Mouse (Mus musculus) megakaryocyte, embryonic 14.5 days (primary cell): ENCODE measurements around the gene Gm7168. TPM values are rescaled to one million over a fixed set of nuclear protein-coding genes. Genes with fewer than 3 reads are reported as not detected.
"Not testable (repeated sequence)": the region's sequence is repeated elsewhere in the genome, so short reads cannot be mapped to it uniquely, and the experiment has no call there.

Source experiments
- H3K27me3 ChIP-seq: replicated peaks from 2 replicates; pipeline ENCODE3; 2012; ENCODE audit warnings: inconsistent platforms
- H3K36me3 ChIP-seq: replicated peaks from 2 replicates; pipeline ENCODE3; 2012; ENCODE audit warnings: low read length, inconsistent platforms, mixed read lengths
- H3K4me1 ChIP-seq: 2 replicates; pipeline ENCODE4 v1.6.1; 2012; ENCODE audit warnings: inconsistent platforms
- H3K4me3 ChIP-seq: replicated peaks from 2 replicates; pipeline ENCODE3; 2012; ENCODE audit warnings: moderate library complexity, mild to moderate bottlenecking, inconsistent platforms
- H3K9me3 ChIP-seq: 2 replicates; pipeline ENCODE4 v1.6.1; 2012; ENCODE audit warnings: inconsistent platforms
- FLI1 ChIP-seq: IDR thresholded peaks from 2 replicates; pipeline ENCODE4 v1.6.1; 2012; ENCODE audit warnings: low read length, inconsistent platforms, mixed read lengths
- GATA1 ChIP-seq: IDR thresholded peaks from 3 replicates; pipeline ENCODE4 v1.6.1; 2012; ENCODE audit warnings: mixed read lengths, low read length, inconsistent platforms, borderline replicate concordance
- polyA plus RNA-seq: library from polyadenylated mRNA; stranded (reverse); fragments of >175 nt; gene quantifications from 2 replicates; pipeline ENCODE4 v1.2.3, GENCODE M21; 2012; ENCODE audit warnings: low replicate concordance; ENCODE audit not compliant: insufficient read depth

Gm7168 gene
- polyA plus RNA-seq, 1 experiment: not detected

- H3K9me3 ChIP-seq: no peaks in the 10 kb centered on the region
- no peaks in the 10 kb centered on the region for H3K36me3 ChIP-seq
- H3K4me3 ChIP-seq: no peak overlapping the region
- H3K27me3 ChIP-seq: no peaks in the 10 kb centered on the region
- TF ChIP-seq GATA1 (no peak), FLI1 (no peak)
- no peaks in the 10 kb centered on the region for H3K4me1 ChIP-seq
Observed at GRCm38 (mm10) chr17:13925931-13926330, 22.2 kb upstream of the Gm7168 start.

- no peak overlapping the region for H3K4me3 ChIP-seq
- H3K9me3 ChIP-seq: no peaks in the 10 kb centered on the region
- H3K4me1 ChIP-seq: no peaks in the 10 kb centered on the region
- H3K36me3 ChIP-seq: no peaks in the 10 kb centered on the region
- TF ChIP-seq FLI1 (no peak), GATA1 (no peak)
- H3K27me3 ChIP-seq: no peaks in the 10 kb centered on the region
Observed at GRCm38 (mm10) chr17:13930421-13930820, 17.8 kb upstream of the Gm7168 start.

DNA sequence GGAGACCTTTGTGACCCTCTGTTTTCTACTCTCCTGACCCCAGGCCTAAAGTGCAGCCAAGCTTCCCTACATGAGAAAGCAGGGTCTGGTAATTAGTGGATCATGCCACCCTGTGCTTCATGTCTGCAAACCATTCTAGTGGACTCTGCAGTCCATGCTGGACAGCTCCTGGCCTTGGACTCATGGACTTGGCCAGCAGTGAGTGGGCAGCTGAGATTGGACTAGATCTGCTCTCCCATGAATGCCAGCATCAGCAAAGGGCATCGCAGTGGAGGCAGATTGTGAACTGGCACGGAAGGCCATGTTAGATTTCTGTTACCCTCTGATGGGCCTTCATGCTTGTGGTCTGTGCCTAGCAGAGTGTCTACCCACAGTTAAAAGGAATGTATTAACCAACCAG is 12.8 kb upstream of the Gm7168 start:
- H3K4me3 ChIP-seq, H3K4me1 ChIP-seq, H3K27me3 ChIP-seq, H3K36me3 ChIP-seq, H3K9me3 ChIP-seq: not testable (repeated sequence)

- TF ChIP-seq FLI1: no peak
- TF ChIP-seq GATA1: no peak
- no peaks in the 10 kb centered on the region for H3K4me1 ChIP-seq
- no peaks in the 10 kb centered on the region for H3K27me3 ChIP-seq
- H3K36me3 ChIP-seq: no peaks in the 10 kb centered on the region
- H3K9me3 ChIP-seq: no peaks in the 10 kb centered on the region
- no peak overlapping the region for H3K4me3 ChIP-seq
Observed at GRCm38 (mm10) chr17:13937787-13938186, 10.4 kb upstream of the Gm7168 start.

DNA sequence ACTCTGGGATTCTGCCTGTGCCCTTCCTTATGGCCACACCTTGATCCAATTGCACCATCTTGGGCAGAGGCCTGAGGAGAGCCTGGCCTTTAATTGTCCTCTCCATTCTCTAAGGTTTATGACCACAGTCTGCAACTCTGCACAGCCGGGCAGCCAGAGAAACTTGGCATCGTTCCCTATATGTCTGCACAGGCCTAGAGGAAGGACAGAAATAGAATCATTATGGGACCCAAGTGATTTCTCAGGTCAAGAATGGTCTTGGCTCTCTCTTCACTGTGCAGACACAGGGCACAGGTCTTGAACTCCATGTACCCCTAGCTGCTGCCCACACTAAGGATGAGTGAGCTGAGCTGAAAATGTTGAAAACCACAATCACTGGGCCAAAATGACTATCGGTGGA is 9.5 kb upstream of the Gm7168 start:
- Histone ChIP-seq H3K27me3 (no peaks in the 10 kb centered on the region), H3K36me3 (no peaks in the 10 kb centered on the region), H3K9me3 (no peaks in the 10 kb centered on the region), H3K4me1 (no peaks in the 10 kb centered on the region), H3K4me3 (no peak overlapping the region)
- no peak for TF ChIP-seq GATA1
- no peak for TF ChIP-seq FLI1

DNA sequence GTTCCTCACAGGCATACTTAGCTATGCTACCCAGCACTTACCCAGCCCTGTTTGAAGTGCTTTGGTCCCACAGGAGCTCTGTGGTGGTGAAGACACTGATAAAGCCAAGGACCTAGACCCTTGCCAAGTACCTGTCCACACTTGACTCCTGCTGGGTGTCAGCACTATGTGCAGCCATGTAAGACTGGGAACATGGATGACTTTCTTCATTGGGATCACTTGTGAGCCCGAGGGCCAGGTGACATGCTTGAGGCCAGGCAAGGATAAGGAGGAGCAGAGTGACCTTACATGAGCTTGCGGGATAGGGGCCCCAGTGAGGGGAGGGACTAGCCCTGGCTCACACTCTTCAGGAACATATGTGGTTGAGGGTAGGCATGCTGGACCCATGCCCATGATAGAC is 8.9 kb upstream of the Gm7168 start:
- not testable (repeated sequence) for H3K27me3 ChIP-seq, H3K4me1 ChIP-seq, H3K36me3 ChIP-seq, H3K4me3 ChIP-seq, H3K9me3 ChIP-seq

DNA sequence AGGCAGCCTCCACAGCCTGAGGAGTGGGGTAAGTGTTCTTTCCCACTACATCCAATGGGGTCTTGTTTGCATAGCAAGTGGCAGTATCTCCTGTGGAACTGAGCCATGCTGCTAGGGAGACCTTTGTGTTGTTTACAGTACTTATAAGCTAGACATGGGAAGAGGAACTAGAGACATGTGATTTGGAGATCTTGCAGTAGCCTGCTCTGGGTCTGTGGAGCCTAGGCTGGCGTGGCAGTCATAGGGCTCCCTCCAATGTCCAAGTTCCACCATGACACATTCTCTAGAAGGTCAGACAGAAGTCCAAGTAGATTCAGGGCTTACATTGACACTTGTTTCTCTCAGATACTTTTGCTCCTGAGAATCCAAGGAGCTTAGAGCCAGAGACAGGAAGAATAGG is 7.7 kb upstream of the Gm7168 start:
- no peak overlapping the region for H3K4me3 ChIP-seq
- no peak for TF ChIP-seq FLI1
- no peaks in the 10 kb centered on the region for H3K4me1 ChIP-seq
- no peaks in the 10 kb centered on the region for H3K27me3 ChIP-seq
- no peaks in the 10 kb centered on the region for H3K9me3 ChIP-seq
- H3K36me3 ChIP-seq: no peaks in the 10 kb centered on the region

DNA sequence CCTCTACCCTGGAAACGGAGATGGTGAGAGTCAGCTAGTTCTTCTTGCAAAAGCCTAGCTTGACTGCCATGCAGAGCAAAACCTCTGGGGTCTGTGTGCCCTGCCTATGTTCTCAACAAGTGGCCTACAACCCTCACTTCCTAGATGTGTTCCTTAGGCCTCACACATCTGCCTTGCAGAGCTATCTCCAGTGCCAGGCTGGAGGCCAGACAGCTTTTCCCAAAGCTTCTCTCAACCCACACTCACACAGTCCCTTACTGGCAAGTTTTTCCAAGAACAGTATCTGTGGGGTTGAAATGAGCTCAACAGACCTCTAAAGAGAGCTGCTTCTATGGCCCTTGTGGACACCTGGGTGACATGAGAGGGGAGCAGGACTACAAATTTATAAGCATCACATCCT is 3.4 kb downstream of the Gm7168 start:
- not testable (repeated sequence) for H3K9me3 ChIP-seq, H3K36me3 ChIP-seq, H3K4me3 ChIP-seq, H3K27me3 ChIP-seq, H3K4me1 ChIP-seq

DNA sequence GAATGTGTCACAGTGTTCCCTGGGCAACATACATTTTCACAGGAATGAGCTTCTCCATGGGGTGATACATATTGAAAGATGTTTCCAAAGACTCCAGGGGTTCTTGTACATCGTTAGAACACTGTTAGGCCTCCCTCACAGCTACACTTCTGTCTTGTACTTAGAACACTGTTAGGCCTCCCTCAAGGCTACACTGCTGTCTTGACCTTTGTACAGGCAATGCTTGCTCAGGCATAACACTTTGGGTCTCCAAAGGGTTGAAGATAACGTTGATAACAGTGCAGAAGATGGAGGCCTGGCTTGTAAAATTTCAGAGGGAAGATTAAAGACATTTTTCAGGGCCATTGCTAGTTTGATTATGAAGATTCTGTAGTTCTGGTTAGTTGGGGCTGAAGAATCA is 10.0 kb downstream of the Gm7168 start:
- not testable (repeated sequence) for H3K27me3 ChIP-seq, H3K36me3 ChIP-seq, H3K9me3 ChIP-seq, H3K4me3 ChIP-seq, H3K4me1 ChIP-seq

DNA sequence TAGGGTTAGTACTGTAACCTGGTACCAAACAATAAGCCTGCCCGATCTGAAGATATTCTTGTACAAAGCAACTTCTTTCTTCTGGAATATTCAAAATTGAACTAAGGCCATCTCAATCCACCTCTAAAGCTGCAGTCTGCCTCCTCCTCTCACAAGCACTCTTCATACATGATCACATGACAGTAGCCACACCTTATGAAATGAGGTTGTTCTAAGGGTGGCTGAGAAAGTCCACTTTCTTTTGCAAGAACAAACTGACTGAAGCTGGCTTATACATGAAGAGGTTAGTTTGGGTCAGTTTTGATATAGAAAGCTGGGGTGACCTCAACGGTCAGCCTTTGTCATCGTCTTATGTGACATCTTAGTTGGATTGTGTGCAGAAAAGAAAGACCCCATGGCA is 14.1 kb downstream of the Gm7168 start:
- H3K9me3 ChIP-seq, H3K36me3 ChIP-seq, H3K4me3 ChIP-seq, H3K27me3 ChIP-seq, H3K4me1 ChIP-seq: not testable (repeated sequence)

DNA sequence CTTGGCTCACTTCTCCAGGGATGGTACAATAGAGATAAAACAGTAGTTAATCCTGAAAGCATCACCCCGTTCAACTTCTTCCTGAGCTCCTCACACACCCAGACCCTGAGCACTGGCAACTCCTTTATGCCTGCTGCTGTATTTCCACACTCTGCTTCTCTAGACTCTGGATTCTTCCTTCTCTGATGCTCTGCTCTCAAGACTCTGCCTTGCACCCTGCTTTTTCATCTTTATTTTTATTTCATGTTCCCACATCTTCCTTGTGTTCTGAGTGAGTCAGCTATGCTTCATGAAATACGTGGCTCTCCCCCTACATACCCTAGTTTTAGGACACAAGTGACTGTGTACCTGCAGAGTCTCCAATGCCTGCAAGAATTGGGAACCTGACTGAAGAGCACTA is 16.9 kb downstream of the Gm7168 start:
- H3K4me1 ChIP-seq, H3K9me3 ChIP-seq, H3K36me3 ChIP-seq, H3K27me3 ChIP-seq, H3K4me3 ChIP-seq: not testable (repeated sequence)

DNA sequence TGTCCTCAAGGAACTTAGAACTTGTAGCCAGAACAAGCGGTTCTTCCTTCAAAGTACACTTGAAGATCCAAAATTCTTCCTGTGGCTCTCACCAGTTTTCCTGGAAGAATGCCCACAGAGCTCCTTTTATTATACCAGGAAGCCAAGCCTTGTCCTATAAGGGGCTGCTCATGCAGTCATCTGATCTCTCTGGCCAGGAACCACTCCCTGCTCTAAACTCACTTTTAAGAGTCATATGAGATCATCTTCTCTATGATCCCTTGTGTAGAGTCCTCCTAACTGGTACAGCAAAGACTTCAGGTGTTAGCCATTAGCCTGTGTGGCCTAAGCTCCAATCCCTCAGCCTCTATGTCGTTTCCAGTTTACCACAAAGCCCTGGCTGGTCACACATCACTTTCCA is 21.7 kb downstream of the Gm7168 start:
- not testable (repeated sequence) for H3K4me3 ChIP-seq, H3K4me1 ChIP-seq, H3K27me3 ChIP-seq, H3K9me3 ChIP-seq, H3K36me3 ChIP-seq

GRCm38 (mm10) chr17:13970796-13971195 is 22.6 kb downstream of the Gm7168 start:
- H3K9me3 ChIP-seq, H3K4me3 ChIP-seq, H3K36me3 ChIP-seq, H3K4me1 ChIP-seq, H3K27me3 ChIP-seq: not testable (repeated sequence)
